ENCODE assay signal across 21 mouse cellular contexts in the genomic region with DNA sequence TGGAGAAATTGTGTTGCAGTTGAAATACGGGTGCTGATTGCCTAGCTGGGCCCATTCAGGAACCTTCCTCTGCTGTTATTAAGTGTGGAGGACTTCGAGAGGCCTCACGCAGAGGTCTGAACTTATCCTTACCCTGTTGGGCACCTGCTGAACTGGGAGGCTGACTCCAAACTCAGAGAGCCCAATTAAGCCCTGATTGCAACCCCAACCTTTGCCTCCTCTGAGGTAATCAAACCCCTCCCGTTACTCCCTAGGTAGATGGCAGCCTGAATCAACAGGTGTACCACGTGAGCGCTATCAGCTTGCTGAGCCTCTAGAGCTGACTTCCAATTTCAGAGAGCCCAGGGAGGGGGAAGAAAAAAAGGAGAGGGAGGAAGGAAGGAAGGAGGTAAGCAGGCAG.
"Had no signal": no experiment of that assay in that cellular context is flagged by ENCODE, and none has a peak within 500 bp of the region (broad histone marks: within the 10 kb centered on the region; RNA-seq: fewer than 3 reads in every experiment).

No protein-coding gene starts in this region.

- H3K4me3 ChIP-seq: kidney, embryonic 15.5 days; limb, embryonic 13.5 days; megakaryocyte, embryonic 14.5 days; midbrain, embryonic 10.5 days; midbrain, embryonic 13.5 days; myocyte; neural tube, embryonic 13.5 days had no signal

- H3K36me3 ChIP-seq: kidney, embryonic 15.5 days; limb, embryonic 13.5 days; midbrain, embryonic 10.5 days; midbrain, embryonic 13.5 days; neural tube, embryonic 13.5 days had no signal

- H3K4me1 ChIP-seq: kidney, embryonic 15.5 days; limb, embryonic 13.5 days; midbrain, embryonic 10.5 days had no signal

- H3K4me2 ChIP-seq: kidney, embryonic 15.5 days; limb, embryonic 13.5 days; lung, embryonic 14.5 days; midbrain, embryonic 13.5 days; neural tube, embryonic 13.5 days had no signal

- H3K27me3 ChIP-seq: kidney, embryonic 15.5 days; midbrain, embryonic 13.5 days; neural tube, embryonic 13.5 days had no signal

- ATAC-seq: liver, postnatal 0 days; lung, postnatal 0 days; midbrain, embryonic 13.5 days; midbrain, embryonic 16.5 days had no signal

- H3K9me3 ChIP-seq: kidney, embryonic 15.5 days; limb, embryonic 13.5 days; megakaryocyte, embryonic 14.5 days; midbrain, embryonic 10.5 days; midbrain, embryonic 13.5 days; neural tube, embryonic 13.5 days had no signal

- DNase-seq: kidney, adult 11 months; kidney, adult 8-10 months; kidney, postnatal 10 days; kidney, postnatal 36 days; left cerebral cortex, postnatal 4 days; liver; liver, postnatal 0 days; lung, embryonic 14.5 days; thymus, postnatal 25 days had no signal

- H3K9ac ChIP-seq: kidney, embryonic 15.5 days; limb, embryonic 13.5 days; liver, embryonic 14.5 days; liver, postnatal 0 days; lung, embryonic 14.5 days; midbrain, embryonic 13.5 days; neural tube, embryonic 13.5 days had no signal

- H3K27ac ChIP-seq: kidney, embryonic 15.5 days; limb, embryonic 13.5 days; liver, embryonic 14.5 days; macrophage; midbrain, embryonic 10.5 days; midbrain, embryonic 13.5 days; neural tube, embryonic 13.5 days; stomach, postnatal 0 days had no signal
